Comparison of ENCODE assay signal across 11 mouse cellular contexts in genomic region chr12:69186811-69187471, GRCm38 (mm10). TPM values are rescaled to one million over a fixed set of nuclear protein-coding genes. Genes with fewer than 3 reads are reported as not detected.
DNase-seq lines count a peak whose midpoint lies in the region; ATAC-seq and TF ChIP-seq lines count a peak whose summit lies in the region.
"Had no signal": no experiment of that assay in that cellular context is flagged by ENCODE, and none has a peak within 500 bp of the region (broad histone marks: within the 10 kb centered on the region; RNA-seq: fewer than 3 reads in every experiment).

No protein-coding gene starts in this region.

- DNase-seq in adrenal gland, postnatal 14 days = peak; percentile 34
- no peak for DNase-seq in adrenal gland, adult 18-20 months (ENCODE audit: low spot score in 2 of 2)
- peak; percentile 82 for DNase-seq in midbrain, embryonic 11.5 days (ENCODE audit: low spot score, missing footprints)
- DNase-seq in midbrain, embryonic 10.5 days (ENCODE audit: low spot score) = no peak
- DNase-seq in kidney, postnatal 10 days = peak; percentile 26
- no peak for DNase-seq in gastrocnemius, adult 8-10 months (ENCODE audit: low spot score in 2 of 2)
- DNase-seq: B cell, adult 2 months; cerebellum, postnatal 10 days had no signal

- peaks cover 16% of the 10 kb centered on the region for H3K4me1 ChIP-seq in midbrain, embryonic 11.5 days (ENCODE audit: control insufficient read depth, insufficient read depth, low read length)
- peaks cover 33% of the 10 kb centered on the region for H3K4me1 ChIP-seq in midbrain, embryonic 10.5 days
- H3K4me1 ChIP-seq in small intestine, adult 2 months (ENCODE audit: control insufficient read depth, insufficient read depth, insufficient read length, low read length) = peaks cover 10% of the 10 kb centered on the region; the same call in 1 of the 2 replicates

- no peak overlapping the region for H3K4me3 ChIP-seq in midbrain, embryonic 11.5 days (ENCODE audit: low read depth, low read length)
- no peak overlapping the region for H3K4me3 ChIP-seq in midbrain, embryonic 10.5 days
- H3K4me3 ChIP-seq in small intestine, adult 2 months (ENCODE audit: low read depth, low read length) = no peak overlapping the region
- H3K4me3 ChIP-seq: limb, embryonic 12.5 days had no signal

- H3K9ac ChIP-seq in midbrain, embryonic 11.5 days (ENCODE audit: low read length) = no peak overlapping the region
- H3K9ac ChIP-seq: limb, embryonic 12.5 days had no signal

- no peak for TF ChIP-seq CTCF in small intestine, adult 2 months (IDR thresholded peaks at IDR 0.05; ENCODE audit: extremely low read depth, insufficient read length, insufficient replicate concordance, low read depth, low read length)

- no peak overlapping the region for H3K27ac ChIP-seq in midbrain, embryonic 11.5 days (ENCODE audit: low read depth, low read length)
- H3K27ac ChIP-seq in midbrain, embryonic 10.5 days (replicated peaks) = no peak overlapping the region
- peak overlapping the region; percentile 54 for H3K27ac ChIP-seq in small intestine, adult 2 months (ENCODE audit: insufficient read depth, low read depth, low read length)
- H3K27ac ChIP-seq: limb, embryonic 12.5 days had no signal

- 75% methylated on average over 5 of the region's 5 CpGs for WGBS in midbrain, embryonic 11.5 days
- 80% methylated on average over 5 of the region's 5 CpGs for WGBS in midbrain, embryonic 10.5 days
- WGBS in small intestine, adult 2 months = 19% methylated on average over 5 of the region's 5 CpGs

- no peaks in the 10 kb centered on the region for H3K27me3 ChIP-seq in midbrain, embryonic 11.5 days (ENCODE audit: control insufficient read depth, insufficient read depth, low read length)
- H3K27me3 ChIP-seq in midbrain, embryonic 10.5 days (ENCODE audit: low read depth, poor library complexity, severe bottlenecking) = no peaks in the 10 kb centered on the region
- no peaks in the 10 kb centered on the region for H3K27me3 ChIP-seq in small intestine, adult 2 months (ENCODE audit: control insufficient read depth, insufficient read depth, low read length)
- H3K27me3 ChIP-seq: limb, embryonic 12.5 days had no signal

- no peak overlapping the region for H3K4me2 ChIP-seq in midbrain, embryonic 11.5 days
- H3K4me2 ChIP-seq: limb, embryonic 12.5 days had no signal

- H3K9me3 ChIP-seq in midbrain, embryonic 11.5 days (ENCODE audit: control insufficient read depth, low read length) = no peaks in the 10 kb centered on the region
- H3K9me3 ChIP-seq in midbrain, embryonic 10.5 days (replicated peaks) = no peaks in the 10 kb centered on the region; the same call in 1 of the 2 replicates
- H3K9me3 ChIP-seq: limb, embryonic 12.5 days had no signal

- H3K36me3 ChIP-seq in midbrain, embryonic 11.5 days (ENCODE audit: control insufficient read depth, insufficient read depth, low read length) = peaks cover 12% of the 10 kb centered on the region; the same call in 1 of the 2 replicates
- H3K36me3 ChIP-seq in midbrain, embryonic 10.5 days = peaks cover 53% of the 10 kb centered on the region
- peaks cover 10% of the 10 kb centered on the region for H3K36me3 ChIP-seq in small intestine, adult 2 months (ENCODE audit: control insufficient read depth, insufficient read depth, low read length)

- no peak for ATAC-seq in midbrain, embryonic 11.5 days (ENCODE audit: low FRiP score)
- ATAC-seq in monocyte, adult 5-6 weeks (replicated peaks; ENCODE audit: insufficient number of reproducible peaks, low FRiP score, low TSS enrichment, poor library complexity, severe bottlenecking) = no peak

- TF ChIP-seq POLR2A in small intestine, adult 2 months (IDR thresholded peaks at IDR 0.05; ENCODE audit: low read depth, low read length) = no peak

RNA-seq across cellular contexts. Expression of gene Mgat2, which starts 3.0 kb away (rescaled TPM):
- total RNA-seq in adrenal gland, postnatal 14 days (2021) = 43.6 and 53.0 TPM in 2 replicates
- total RNA-seq in adrenal gland, adult 18-20 months (2021) = 10 to 100 TPM; 43.1 to 62.8 TPM
- polyA plus RNA-seq in midbrain, embryonic 11.5 days (2014; fragmentation: Nextera tagmentation; extraction: Ambion mirVana) = 34.5 and 35.7 TPM in 2 replicates
- polyA plus RNA-seq in midbrain, embryonic 10.5 days (2016; fragmentation: Nextera tagmentation; extraction: Ambion mirVana) = 32.6 and 34.3 TPM in 2 replicates
- 19.1 and 20.6 TPM in 2 replicates for polyA plus RNA-seq in small intestine, adult 2 months (2012; rRNA removed)
- 70.5 to 79.5 TPM (median 70.6 TPM) in 3 replicates for total RNA-seq in monocyte, adult 5-6 weeks (2017)
- 1 to 10 TPM; 5.6 to 8.5 (median 6.2) TPM for total RNA-seq in gastrocnemius, adult 8-10 months (2022)

RNA-seq across cellular contexts. Expression of gene Rpl36al, which starts 3.1 kb away (rescaled TPM):
- total RNA-seq in adrenal gland, postnatal 14 days (2021) = 575 and 595 TPM in 2 replicates
- 100 to 1,000 TPM; 505 to 610 TPM for total RNA-seq in adrenal gland, adult 18-20 months (2021)
- polyA plus RNA-seq in midbrain, embryonic 11.5 days (2014; fragmentation: Nextera tagmentation; extraction: Ambion mirVana) = 470 and 474 TPM in 2 replicates
- polyA plus RNA-seq in midbrain, embryonic 10.5 days (2016; fragmentation: Nextera tagmentation; extraction: Ambion mirVana) = 467 and 542 TPM in 2 replicates
- 59.3 and 66.4 TPM in 2 replicates for polyA plus RNA-seq in small intestine, adult 2 months (2012; rRNA removed)
- 578 to 776 TPM (median 649 TPM) in 3 replicates for total RNA-seq in monocyte, adult 5-6 weeks (2017)
- 100 to 1,000 TPM; 298 to 379 (median 321) TPM for total RNA-seq in gastrocnemius, adult 8-10 months (2022)

RNA-seq across cellular contexts. Expression of gene Gm49383, which starts 10.0 kb away (rescaled TPM):
- 6.2 and 7.2 TPM in 2 replicates for total RNA-seq in adrenal gland, postnatal 14 days (2021)
- total RNA-seq in adrenal gland, adult 18-20 months (2021) = 1 to 10 TPM; 3.3 to 4.5 TPM
- 37.6 and 38.9 TPM in 2 replicates for polyA plus RNA-seq in midbrain, embryonic 11.5 days (2014; fragmentation: Nextera tagmentation; extraction: Ambion mirVana)
- 49.8 and 57.0 TPM in 2 replicates for polyA plus RNA-seq in midbrain, embryonic 10.5 days (2016; fragmentation: Nextera tagmentation; extraction: Ambion mirVana)
- 0.51 and 1.6 TPM in 2 replicates for polyA plus RNA-seq in small intestine, adult 2 months (2012; rRNA removed)
- total RNA-seq in monocyte, adult 5-6 weeks (2017) = 9.2 to 15.1 TPM (median 9.6 TPM) in 3 replicates
- total RNA-seq in gastrocnemius, adult 8-10 months (2022) = 1 to 10 TPM; 1.9 to 3.9 (median 2.7) TPM

RNA-seq across cellular contexts. Expression of gene Dnaaf2, which starts 11.3 kb away (rescaled TPM):
- total RNA-seq in adrenal gland, postnatal 14 days (2021) = 1.0 and 1.7 TPM in 2 replicates
- 1 to 10 TPM; 1.1 to 1.3 TPM for total RNA-seq in adrenal gland, adult 18-20 months (2021)
- 12.4 and 13.3 TPM in 2 replicates for polyA plus RNA-seq in midbrain, embryonic 11.5 days (2014; fragmentation: Nextera tagmentation; extraction: Ambion mirVana)
- polyA plus RNA-seq in midbrain, embryonic 10.5 days (2016; fragmentation: Nextera tagmentation; extraction: Ambion mirVana) = 17.0 TPM in 2 replicates
- polyA plus RNA-seq in small intestine, adult 2 months (2012; rRNA removed) = 0.50 and 0.93 TPM in 2 replicates
- total RNA-seq in monocyte, adult 5-6 weeks (2017) = 1.3 to 3.4 TPM (median 1.7 TPM) in 3 replicates
- under 1 TPM; 0.29 to 0.91 (median 0.54) TPM for total RNA-seq in gastrocnemius, adult 8-10 months (2022)

RNA-seq across cellular contexts. Expression of gene Gm49384, which starts 17.1 kb away (rescaled TPM):
- 3.9 and 4.4 TPM in 2 replicates for total RNA-seq in adrenal gland, postnatal 14 days (2021)
- total RNA-seq in adrenal gland, adult 18-20 months (2021) = 1 to 10 TPM; 2.9 to 4.1 TPM
- 39.9 and 40.8 TPM in 2 replicates for polyA plus RNA-seq in midbrain, embryonic 11.5 days (2014; fragmentation: Nextera tagmentation; extraction: Ambion mirVana)
- polyA plus RNA-seq in midbrain, embryonic 10.5 days (2016; fragmentation: Nextera tagmentation; extraction: Ambion mirVana) = 43.8 and 51.4 TPM in 2 replicates
- polyA plus RNA-seq in small intestine, adult 2 months (2012; rRNA removed) = not detected in 2 replicates
- 2.1 to 14.9 TPM (median 6.3 TPM) in 3 replicates for total RNA-seq in monocyte, adult 5-6 weeks (2017)
- 1 to 10 TPM; 1.8 to 2.6 (median 2.1) TPM for total RNA-seq in gastrocnemius, adult 8-10 months (2022)

Comparison
In these comparisons a context has a peak if more than half of its experiments do, and no peak if none do; other contexts are left out.
1. DNase-seq: peak in adrenal gland, postnatal 14 days (single experiment), midbrain, embryonic 11.5 days (single experiment) and kidney, postnatal 10 days (single experiment); none in adrenal gland, adult 18-20 months (0 of 2), midbrain, embryonic 10.5 days (single experiment) and gastrocnemius, adult 8-10 months (0 of 2).